Mouse (Mus musculus) bone marrow macrophage, adult 2 months (primary cell): ENCODE data around the gene Cabp4.

Source experiments
- CTCF ChIP-seq: IDR thresholded peaks from 2 replicates; pipeline ENCODE4 v1.5.1; 2012; ENCODE audit warnings: low read depth, mild to moderate bottlenecking, low read length, moderate library complexity
- POLR2A ChIP-seq: IDR thresholded peaks from 2 replicates; pipeline ENCODE4 v1.6.1; 2012; ENCODE audit warnings: mild to moderate bottlenecking, low read depth, low read length, borderline replicate concordance

DNA sequence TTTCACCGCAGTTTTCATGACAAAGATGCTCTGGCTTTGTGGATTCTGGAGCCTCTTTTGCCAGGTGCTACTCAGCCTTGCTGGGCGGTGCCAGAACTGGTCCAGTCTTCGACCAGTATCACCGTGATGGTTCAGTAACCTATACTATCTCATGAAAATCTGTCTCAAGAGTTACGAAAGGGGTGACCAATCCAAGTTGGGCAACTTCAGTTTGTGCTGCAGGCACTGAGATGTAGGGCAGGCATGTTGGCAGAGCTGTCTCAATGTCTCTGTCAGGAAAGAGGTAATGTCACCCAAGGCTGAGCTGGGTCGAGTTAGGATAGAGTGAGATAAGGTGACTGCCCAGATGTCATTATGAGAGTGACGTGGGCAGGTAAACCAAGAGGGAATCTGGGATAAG lies 36.6 kb upstream of the Cabp4 start:
- no peak for TF ChIP-seq CTCF
- TF ChIP-seq POLR2A = no peak
